Mouse (Mus musculus): ENCODE measurements around the gene Fgf22.

DNA sequence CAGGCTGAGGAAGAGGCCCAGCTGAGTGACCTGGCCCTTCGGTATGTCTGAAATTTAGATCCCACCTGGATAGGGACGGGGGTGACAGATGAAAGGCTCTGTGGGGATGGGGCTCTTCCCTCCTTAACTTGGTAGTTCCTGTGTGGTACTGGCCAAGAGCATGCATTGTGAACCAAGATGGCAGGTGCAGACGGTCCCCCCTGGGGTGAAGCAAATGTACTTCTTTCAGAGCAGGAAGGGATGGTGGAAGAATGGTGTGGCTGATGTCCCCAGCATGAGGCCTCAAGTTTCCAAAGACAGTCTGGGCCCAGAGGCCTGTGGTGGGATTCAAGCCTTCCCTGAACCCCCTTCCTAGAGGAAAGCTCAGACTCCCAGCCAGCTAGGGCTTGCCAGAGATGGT, 978 bp downstream of the Fgf22 start:
- TF ChIP-seq CTCF (IDR thresholded peaks at IDR 0.05) (no peak), EP300 (IDR thresholded peaks at IDR 0.05) (no peak)

Data from lung, postnatal 0 days (tissue).